In genomic region chr16:30602684-30603530, GRCm38 (mm10) we compare ENCODE assay signal across 8 mouse cellular contexts. TPM values are rescaled to one million over a fixed set of nuclear protein-coding genes. Genes with fewer than 3 reads are reported as not detected.
DNase-seq lines count a peak whose midpoint lies in the region; ATAC-seq lines count a peak whose summit lies in the region.

No protein-coding gene starts in this region.

- no peaks in the 10 kb centered on the region for H3K9me3 ChIP-seq in heart, embryonic 13.5 days
- H3K9me3 ChIP-seq in intestine, embryonic 16.5 days (ENCODE audit: control insufficient read depth, low read length) = no peaks in the 10 kb centered on the region
- no peaks in the 10 kb centered on the region for H3K9me3 ChIP-seq in midbrain, embryonic 15.5 days

- peak overlapping the region; percentile 39 for H3K27ac ChIP-seq in heart, embryonic 13.5 days (replicated peaks)
- no peak overlapping the region for H3K27ac ChIP-seq in intestine, embryonic 16.5 days (ENCODE audit: low read length)
- H3K27ac ChIP-seq in midbrain, embryonic 15.5 days = no peak overlapping the region

- no peak for ATAC-seq in heart, embryonic 13.5 days (ENCODE audit: extremely low read depth, insufficient number of reproducible peaks, low FRiP score, low TSS enrichment)
- no peak for ATAC-seq in intestine, embryonic 16.5 days
- no peak for ATAC-seq in midbrain, embryonic 15.5 days (replicated peaks)

- 37% methylated on average over 18 of the region's 18 CpGs for WGBS in heart, embryonic 13.5 days
- 42% methylated on average over 18 of the region's 18 CpGs for WGBS in intestine, embryonic 16.5 days
- 37% methylated on average over 18 of the region's 18 CpGs for WGBS in midbrain, embryonic 15.5 days

- H3K4me3 ChIP-seq in heart, embryonic 13.5 days = peak overlapping the region; percentile 90
- no peak overlapping the region for H3K4me3 ChIP-seq in intestine, embryonic 16.5 days (ENCODE audit: low read length)
- no peak overlapping the region for H3K4me3 ChIP-seq in midbrain, embryonic 15.5 days

- intact Hi-C loops in left cerebral cortex, postnatal 10 days (cut with DNase I) = loop anchor here (5.0 kb wide), 1 partner anchor 49 kb away; no protein-coding TSS in a partner anchor

- H3K27me3 ChIP-seq in heart, embryonic 13.5 days (replicated peaks) = no peaks in the 10 kb centered on the region
- H3K27me3 ChIP-seq in intestine, embryonic 16.5 days (replicated peaks; ENCODE audit: control insufficient read depth, insufficient read depth, low read length) = peaks cover 12% of the 10 kb centered on the region
- peaks cover 22% of the 10 kb centered on the region for H3K27me3 ChIP-seq in midbrain, embryonic 15.5 days (replicated peaks)

- H3K36me3 ChIP-seq in heart, embryonic 13.5 days = no peaks in the 10 kb centered on the region
- H3K36me3 ChIP-seq in intestine, embryonic 16.5 days (ENCODE audit: control insufficient read depth, insufficient read depth, low read length) = no peaks in the 10 kb centered on the region
- H3K36me3 ChIP-seq in midbrain, embryonic 15.5 days (replicated peaks) = no peaks in the 10 kb centered on the region

- peaks cover 55% of the 10 kb centered on the region for H3K4me1 ChIP-seq in heart, embryonic 13.5 days
- H3K4me1 ChIP-seq in intestine, embryonic 16.5 days (ENCODE audit: control insufficient read depth, insufficient read depth, low read length) = peaks cover 9% of the 10 kb centered on the region; the same call in 1 of the 2 replicates
- peaks cover 35% of the 10 kb centered on the region for H3K4me1 ChIP-seq in midbrain, embryonic 15.5 days

- peak overlapping the region; percentile 97 for H3K4me2 ChIP-seq in heart, embryonic 13.5 days
- H3K4me2 ChIP-seq in intestine, embryonic 16.5 days (ENCODE audit: low read depth, low read length) = peak overlapping the region; percentile 9; the same call in 1 of the 2 replicates
- peak overlapping the region; percentile 97; the same call in 1 of the 2 replicates for H3K4me2 ChIP-seq in midbrain, embryonic 15.5 days

- H3K9ac ChIP-seq in heart, embryonic 13.5 days = peak overlapping the region; percentile 61
- 0 out of 2 replicates have a peak overlapping the region, but pooled peaks have one; percentile 31 for H3K9ac ChIP-seq in intestine, embryonic 16.5 days (ENCODE audit: low read depth, low read length)
- H3K9ac ChIP-seq in midbrain, embryonic 15.5 days = no peak overlapping the region

- DNase-seq in heart, adult 11 months = no peak
- DNase-seq in embryo, embryonic 10.5 days (ENCODE audit: low spot score) = peak; percentile 68
- DNase-seq in left cerebral cortex, postnatal 10 days (ENCODE audit: extremely low spot score in 1 of 2, low spot score in 2 of 2) = no peak
- DNase-seq in layer of hippocampus, postnatal 36 days = no peak
- no peak for DNase-seq in layer of hippocampus, adult 18-20 months (ENCODE audit: low spot score in 2 of 2)

RNA-seq across cellular contexts. Expression of gene Fam43a, which starts 3.4 kb away (rescaled TPM):
- polyA plus RNA-seq in heart, embryonic 13.5 days (2015; fragmentation: Nextera tagmentation; extraction: Ambion mirVana) = 13.8 and 14.0 TPM in 2 replicates
- 11.3 and 11.8 TPM in 2 replicates for polyA plus RNA-seq in intestine, embryonic 16.5 days (2015; fragmentation: Nextera tagmentation; extraction: Ambion mirVana)
- polyA plus RNA-seq in midbrain, embryonic 15.5 days (2015; fragmentation: Nextera tagmentation; extraction: Ambion mirVana) = 15.9 and 17.4 TPM in 2 replicates
- 10 to 100 TPM; 11.5 to 15.3 TPM for total RNA-seq in left cerebral cortex, postnatal 10 days (2021)
- 10 to 100 TPM in 1 of 2 experiments, 1 to 10 TPM in 1; 9.6 to 13.6 TPM for total RNA-seq in layer of hippocampus, postnatal 36 days (2021)
- 10 to 100 TPM; 11.0 to 13.2 TPM for total RNA-seq in layer of hippocampus, adult 18-20 months (2021)

RNA-seq across cellular contexts. Expression of gene Lsg1, which starts 15.5 kb away (rescaled TPM):
- 35.7 and 37.4 TPM in 2 replicates for polyA plus RNA-seq in heart, embryonic 13.5 days (2015; fragmentation: Nextera tagmentation; extraction: Ambion mirVana)
- polyA plus RNA-seq in intestine, embryonic 16.5 days (2015; fragmentation: Nextera tagmentation; extraction: Ambion mirVana) = 41.2 and 49.3 TPM in 2 replicates
- 46.0 and 47.6 TPM in 2 replicates for polyA plus RNA-seq in midbrain, embryonic 15.5 days (2015; fragmentation: Nextera tagmentation; extraction: Ambion mirVana)
- 10 to 100 TPM; 20.5 to 20.8 TPM for total RNA-seq in left cerebral cortex, postnatal 10 days (2021)
- total RNA-seq in layer of hippocampus, postnatal 36 days (2021) = 10 to 100 TPM; 17.1 to 19.8 TPM
- 10 to 100 TPM; 18.6 to 23.3 TPM for total RNA-seq in layer of hippocampus, adult 18-20 months (2021)

RNA-seq across cellular contexts. Expression of gene Tmem44, which starts 52.3 kb away (rescaled TPM):
- 19.6 and 20.9 TPM in 2 replicates for polyA plus RNA-seq in heart, embryonic 13.5 days (2015; fragmentation: Nextera tagmentation; extraction: Ambion mirVana)
- polyA plus RNA-seq in intestine, embryonic 16.5 days (2015; fragmentation: Nextera tagmentation; extraction: Ambion mirVana) = 7.2 and 8.4 TPM in 2 replicates
- 88.4 and 96.0 TPM in 2 replicates for polyA plus RNA-seq in midbrain, embryonic 15.5 days (2015; fragmentation: Nextera tagmentation; extraction: Ambion mirVana)
- 10 to 100 TPM; 66.6 to 73.0 TPM for total RNA-seq in left cerebral cortex, postnatal 10 days (2021)
- total RNA-seq in layer of hippocampus, postnatal 36 days (2021) = 10 to 100 TPM; 32.3 to 38.0 TPM
- 10 to 100 TPM; 27.9 to 33.1 TPM for total RNA-seq in layer of hippocampus, adult 18-20 months (2021)

Comparison
In these comparisons a context has a peak if more than half of its experiments do, and no peak if none do; other contexts are left out.
1. H3K4me2 ChIP-seq: peak in every context shown above with its lines; median percentile 97 in heart, embryonic 13.5 days; 97 in midbrain, embryonic 15.5 days; 9 in intestine, embryonic 16.5 days.